Mouse (Mus musculus): ENCODE data around the gene Ascl5. TPM values are rescaled to one million over a fixed set of nuclear protein-coding genes. Genes with fewer than 3 reads are reported as not detected.

Gene Ascl5
- not detected in 2 replicates for polyA plus RNA-seq (2016; fragmentation: Nextera tagmentation; extraction: Ambion mirVana)

- WGBS, result 23% methylated on average over 29 of the region's 29 CpGs
- no peak within 1 kb of the TSS for H3K27ac ChIP-seq
- H3K9ac ChIP-seq, result peak within 1 kb of the TSS; percentile 30; the same call in 1 of the 2 replicates
- H3K4me2 ChIP-seq (replicated peaks), result peak within 1 kb of the TSS; percentile 65
- H3K4me3 ChIP-seq, result peak within 1 kb of the TSS; percentile 27
- peaks cover 46% of the 10 kb centered on the region for H3K27me3 ChIP-seq (replicated peaks)
- ATAC-seq (ENCODE audit: low FRiP score, low read depth), result no peak
- no peaks in the 10 kb centered on the region for H3K9me3 ChIP-seq
- H3K4me1 ChIP-seq, result peaks cover 16% of the 10 kb centered on the region
- H3K36me3 ChIP-seq, result no peaks in the 10 kb centered on the region
These were observed at the start of gene Ascl5 for GRCm38 (mm10) chr1:136050312-136051012. TSS of gene Ascl5 (plus strand) at chr1:136050804.

- no peaks in the 10 kb centered on the region for H3K36me3 ChIP-seq
- no peaks in the 10 kb centered on the region for H3K4me1 ChIP-seq
- no peak overlapping the region for H3K4me2 ChIP-seq (replicated peaks)
- 92% methylated on average over 2 of the region's 2 CpGs for WGBS
- 0 out of 2 replicates have a peak, but pooled peaks cover 2% of the 10 kb centered on the region for H3K27me3 ChIP-seq (replicated peaks)
- no peak overlapping the region for H3K4me3 ChIP-seq
- H3K27ac ChIP-seq, result no peak overlapping the region
- no peaks in the 10 kb centered on the region for H3K9me3 ChIP-seq
- no peak overlapping the region for H3K9ac ChIP-seq
- ATAC-seq (ENCODE audit: low FRiP score, low read depth), result no peak
These were observed 49.2 kb upstream of the Ascl5 start for GRCm38 (mm10) chr1:136001438-136001837.

GRCm38 (mm10) chr1:136006292-136006748 is 44.3 kb upstream of the Ascl5 start, which contains the start of gene Igfn1:
TSS of gene Igfn1 (minus strand) at chr1:136006342.
- H3K4me3 ChIP-seq, result no peak within 1 kb of the TSS
- no peak within 1 kb of the TSS for H3K9ac ChIP-seq
- no peak within 1 kb of the TSS for H3K27ac ChIP-seq
- 74% methylated on average over 3 of the region's 3 CpGs for WGBS
- H3K4me2 ChIP-seq (replicated peaks), result peak within 1 kb of the TSS; percentile 70
- peaks cover 7% of the 10 kb centered on the region; the same call in 1 of the 2 replicates for H3K27me3 ChIP-seq (replicated peaks)
- H3K36me3 ChIP-seq, result no peaks in the 10 kb centered on the region
- H3K9me3 ChIP-seq, result no peaks in the 10 kb centered on the region
- no peak for ATAC-seq (ENCODE audit: low FRiP score, low read depth)
- H3K4me1 ChIP-seq, result peaks cover 11% of the 10 kb centered on the region

- peaks cover 7% of the 10 kb centered on the region; the same call in 1 of the 2 replicates for H3K27me3 ChIP-seq (replicated peaks)
- no peaks in the 10 kb centered on the region for H3K36me3 ChIP-seq
- 0 out of 2 replicates have a peak within 1 kb of the TSS, but pooled peaks have one; percentile 35 for H3K9ac ChIP-seq
- peak within 1 kb of the TSS; percentile 38 for H3K4me3 ChIP-seq
- no peaks in the 10 kb centered on the region for H3K9me3 ChIP-seq
- 3% methylated on average over 37 of the region's 37 CpGs for WGBS
- H3K4me1 ChIP-seq, result peaks cover 11% of the 10 kb centered on the region
- peak; percentile 70 for ATAC-seq (ENCODE audit: low FRiP score, low read depth)
- H3K27ac ChIP-seq, result no peak within 1 kb of the TSS
- H3K4me2 ChIP-seq (replicated peaks), result peak within 1 kb of the TSS; percentile 70
These were observed 43.1 kb upstream of the Ascl5 start, which contains the start of gene Tmem9 for GRCm38 (mm10) chr1:136007211-136008158. TSS of gene Tmem9 (plus strand) at chr1:136008150.

- no peaks in the 10 kb centered on the region for H3K36me3 ChIP-seq
- no peaks in the 10 kb centered on the region for H3K9me3 ChIP-seq
- H3K27ac ChIP-seq, result no peak overlapping the region
- H3K4me3 ChIP-seq, result peak overlapping the region; percentile 38; the same call in 1 of the 2 replicates
- no peak overlapping the region for H3K9ac ChIP-seq
- H3K4me1 ChIP-seq, result peaks cover 11% of the 10 kb centered on the region
- peak overlapping the region; percentile 70 for H3K4me2 ChIP-seq (replicated peaks)
- no peak for ATAC-seq (ENCODE audit: low FRiP score, low read depth)
- 27% methylated on average over 8 of the region's 8 CpGs for WGBS
- H3K27me3 ChIP-seq (replicated peaks), result peaks cover 7% of the 10 kb centered on the region; the same call in 1 of the 2 replicates
These were observed 42.5 kb upstream of the Ascl5 start for GRCm38 (mm10) chr1:136008159-136008533.

GRCm38 (mm10) chr1:136010247-136010646 is 40.4 kb upstream of the Ascl5 start:
- H3K27ac ChIP-seq, result no peak overlapping the region
- WGBS, result 85% methylated on average over 4 of the region's 4 CpGs
- ATAC-seq (ENCODE audit: low FRiP score, low read depth), result no peak
- no peak overlapping the region for H3K9ac ChIP-seq
- peaks cover 7% of the 10 kb centered on the region; the same call in 1 of the 2 replicates for H3K27me3 ChIP-seq (replicated peaks)
- no peak overlapping the region for H3K4me2 ChIP-seq (replicated peaks)
- H3K9me3 ChIP-seq, result no peaks in the 10 kb centered on the region
- no peak overlapping the region for H3K4me3 ChIP-seq
- peaks cover 11% of the 10 kb centered on the region for H3K4me1 ChIP-seq
- H3K36me3 ChIP-seq, result no peaks in the 10 kb centered on the region

GRCm38 (mm10) chr1:136013513-136013912 is 37.1 kb upstream of the Ascl5 start:
- WGBS, result 82% methylated on average over 4 of the region's 4 CpGs
- Histone ChIP-seq H3K36me3 (no peaks in the 10 kb centered on the region), H3K4me1 (0 out of 2 replicates have a peak, but pooled peaks cover 5% of the 10 kb centered on the region), H3K27me3 (replicated peaks) (no peaks in the 10 kb centered on the region), H3K4me2 (replicated peaks) (no peak overlapping the region), H3K27ac (no peak overlapping the region), H3K9me3 (no peaks in the 10 kb centered on the region), H3K9ac (no peak overlapping the region), H3K4me3 (no peak overlapping the region)
- no peak for ATAC-seq (ENCODE audit: low FRiP score, low read depth)

GRCm38 (mm10) chr1:136014796-136015502 is 35.7 kb upstream of the Ascl5 start:
- 82% methylated on average over 2 of the region's 2 CpGs for WGBS
- H3K4me2 ChIP-seq (replicated peaks), result no peak overlapping the region
- no peak for ATAC-seq (ENCODE audit: low FRiP score, low read depth)

GRCm38 (mm10) chr1:136017307-136017706 is 33.3 kb upstream of the Ascl5 start:
- H3K36me3 ChIP-seq, result peaks cover 16% of the 10 kb centered on the region
- ATAC-seq (ENCODE audit: low FRiP score, low read depth), result peak; percentile 30; the same call in 1 of the 2 replicates
- H3K9ac ChIP-seq, result no peak overlapping the region
- no peak overlapping the region for H3K4me3 ChIP-seq
- 85% methylated on average over 2 of the region's 2 CpGs for WGBS
- no peak overlapping the region for H3K27ac ChIP-seq
- H3K4me1 ChIP-seq, result peaks cover 14% of the 10 kb centered on the region
- H3K9me3 ChIP-seq, result no peaks in the 10 kb centered on the region
- peak overlapping the region; percentile 96 for H3K4me2 ChIP-seq (replicated peaks)
- H3K27me3 ChIP-seq (replicated peaks), result no peaks in the 10 kb centered on the region

More at GRCm38 (mm10) chr1:136014796-136015502, 35.7 kb upstream of the Ascl5 start:
- no peaks in the 10 kb centered on the region for H3K36me3 ChIP-seq
- H3K9me3 ChIP-seq, result no peaks in the 10 kb centered on the region
- H3K9ac ChIP-seq, result no peak overlapping the region
- H3K4me1 ChIP-seq, result peaks cover 14% of the 10 kb centered on the region
- no peak overlapping the region for H3K4me3 ChIP-seq
- H3K27me3 ChIP-seq (replicated peaks), result no peaks in the 10 kb centered on the region
- H3K27ac ChIP-seq, result no peak overlapping the region

- no peaks in the 10 kb centered on the region for H3K9me3 ChIP-seq
- WGBS, result under 1% methylated on average over 22 of the region's 22 CpGs
- H3K4me3 ChIP-seq, result peak overlapping the region; percentile 83
- peaks cover 14% of the 10 kb centered on the region for H3K4me1 ChIP-seq
- no peaks in the 10 kb centered on the region for H3K27me3 ChIP-seq (replicated peaks)
- ATAC-seq (ENCODE audit: low FRiP score, low read depth), result peak; percentile 99
- peaks cover 22% of the 10 kb centered on the region for H3K36me3 ChIP-seq
- peak overlapping the region; percentile 27; the same call in 1 of the 2 replicates for H3K27ac ChIP-seq
- H3K4me2 ChIP-seq (replicated peaks), result peak overlapping the region; percentile 96
- H3K9ac ChIP-seq, result peak overlapping the region; percentile 91
These were observed 32.7 kb upstream of the Ascl5 start for GRCm38 (mm10) chr1:136017907-136018313.
